Mouse (Mus musculus): Measurements from ENCODE around the gene St7l. TPM values are rescaled to one million over a fixed set of nuclear protein-coding genes. Genes with fewer than 3 reads are reported as not detected.

The St7l gene
- polyA plus RNA-seq, 1 experiment: not detected

GRCm38 (mm10) chr3:104954137-104954536, 90.3 kb downstream of the St7l start:
- Histone ChIP-seq H3K4me1 (ENCODE audit: control insufficient read depth, insufficient read depth, low read length) (peaks cover 2% of the 10 kb centered on the region; the same call in 1 of the 2 replicates), H3K27ac (ENCODE audit: insufficient read depth, low read depth, low read length) (no peak overlapping the region), H3K4me3 (ENCODE audit: insufficient read depth, low read depth, low read length) (no peak overlapping the region)
- TF ChIP-seq POLR2A (IDR thresholded peaks at IDR 0.05; ENCODE audit: insufficient read depth, low read depth, low read length): no peak
- no peak for TF ChIP-seq CTCF (IDR thresholded peaks at IDR 0.05; ENCODE audit: insufficient read depth, low read depth, low read length)
- 92% methylated on average over 3 of the region's 3 CpGs for WGBS

DNA sequence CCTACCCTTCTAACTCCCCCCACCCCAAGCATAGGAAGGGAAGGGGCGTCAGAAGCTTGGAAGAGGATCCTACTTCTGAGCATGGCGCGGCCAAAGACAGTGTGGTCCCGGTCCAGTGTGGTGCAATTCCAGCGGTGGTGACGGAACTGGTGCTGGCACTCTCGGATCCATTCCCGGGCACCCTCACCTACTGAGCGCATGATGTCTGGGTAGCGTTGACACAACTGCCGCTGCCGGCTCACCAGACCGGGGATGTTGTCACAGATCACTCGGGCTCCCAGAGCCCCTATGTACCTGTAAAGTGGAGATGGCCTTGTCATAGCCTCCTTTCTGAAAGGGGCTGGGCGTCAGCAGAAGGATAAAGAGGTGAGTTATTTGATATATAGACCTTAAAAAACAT, 90.7 kb downstream of the St7l start:
- WGBS: 97% methylated on average over 15 of the region's 15 CpGs
- H3K4me3 ChIP-seq (ENCODE audit: insufficient read depth, low read depth, low read length): no peak overlapping the region
- H3K27ac ChIP-seq (ENCODE audit: insufficient read depth, low read depth, low read length): no peak overlapping the region
- H3K4me1 ChIP-seq (ENCODE audit: control insufficient read depth, insufficient read depth, low read length): peaks cover 2% of the 10 kb centered on the region; the same call in 1 of the 2 replicates
- TF ChIP-seq CTCF (IDR thresholded peaks at IDR 0.05; ENCODE audit: insufficient read depth, low read depth, low read length) (no peak), POLR2A (IDR thresholded peaks at IDR 0.05; ENCODE audit: insufficient read depth, low read depth, low read length) (no peak)

GRCm38 (mm10) chr3:104956131-104956581, 92.4 kb downstream of the St7l start:
- WGBS: 77% methylated on average over 6 of the region's 6 CpGs
- Histone ChIP-seq H3K27ac (ENCODE audit: insufficient read depth, low read depth, low read length) (no peak overlapping the region), H3K4me1 (ENCODE audit: control insufficient read depth, insufficient read depth, low read length) (peaks cover 3% of the 10 kb centered on the region; the same call in 1 of the 2 replicates), H3K4me3 (ENCODE audit: insufficient read depth, low read depth, low read length) (no peak overlapping the region)
- TF ChIP-seq CTCF (IDR thresholded peaks at IDR 0.05; ENCODE audit: insufficient read depth, low read depth, low read length) (no peak), POLR2A (IDR thresholded peaks at IDR 0.05; ENCODE audit: insufficient read depth, low read depth, low read length) (no peak)

GRCm38 (mm10) chr3:104960026-104961000, 96.5 kb downstream of the St7l start:
- Histone ChIP-seq H3K27ac (ENCODE audit: insufficient read depth, low read depth, low read length) (no peak overlapping the region), H3K4me1 (ENCODE audit: control insufficient read depth, insufficient read depth, low read length) (peaks cover 14% of the 10 kb centered on the region), H3K4me3 (ENCODE audit: insufficient read depth, low read depth, low read length) (no peak overlapping the region)
- TF ChIP-seq POLR2A (IDR thresholded peaks at IDR 0.05; ENCODE audit: insufficient read depth, low read depth, low read length) (no peak), CTCF (IDR thresholded peaks at IDR 0.05; ENCODE audit: insufficient read depth, low read depth, low read length) (no peak)
- WGBS: 46% methylated on average over 19 of the region's 19 CpGs

DNA sequence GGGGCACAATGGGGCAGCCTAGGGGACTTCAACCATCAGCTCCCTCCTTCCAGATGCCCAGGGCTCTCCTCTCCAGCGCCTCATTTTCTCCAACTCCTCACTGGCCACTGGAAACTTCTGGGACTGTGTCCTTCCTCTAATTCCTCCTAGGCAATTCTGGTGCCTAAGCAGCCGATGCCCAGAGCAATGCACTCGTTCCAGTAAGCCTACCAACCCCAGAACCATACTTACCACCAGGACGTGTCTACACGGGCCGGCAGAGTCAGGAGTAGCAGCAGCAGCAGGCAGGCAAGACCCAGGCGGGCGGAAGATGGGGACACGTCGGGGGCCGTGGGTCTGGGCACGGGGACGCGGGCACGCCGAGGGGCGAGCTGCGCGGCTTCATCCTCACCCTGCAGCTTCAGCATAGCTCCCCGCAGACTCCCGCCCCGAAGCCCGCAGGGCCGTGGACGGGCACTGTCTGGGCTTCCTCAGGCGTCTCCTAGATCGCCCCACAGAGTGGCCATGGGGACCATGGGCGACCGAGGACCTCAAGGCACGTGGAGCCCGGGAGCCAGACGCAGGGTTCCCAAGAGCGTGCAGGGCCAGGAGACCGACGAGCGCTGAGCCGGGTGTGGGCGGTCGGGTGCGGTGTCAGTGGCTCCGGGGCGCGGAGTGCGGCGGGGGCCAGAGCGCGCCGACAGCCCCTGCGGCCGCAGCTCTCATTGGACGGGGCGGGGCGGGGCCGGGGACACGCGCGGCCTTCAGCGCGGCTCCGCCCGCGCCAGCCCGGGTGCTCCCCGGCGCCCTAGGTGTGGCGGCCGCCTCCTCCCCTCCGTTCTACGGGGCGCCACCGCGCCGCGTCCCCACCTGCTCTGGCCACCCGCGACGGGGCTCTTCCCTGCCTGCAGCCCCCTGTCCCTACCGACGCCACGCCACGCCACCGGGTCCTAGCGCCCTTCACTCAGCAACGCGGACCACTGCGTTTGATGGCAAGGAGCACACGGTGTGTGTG, 97.6 kb downstream of the St7l start, which contains the start of gene Wnt2b:
Gene Wnt2b, minus strand, starts transcription at position 856 of the 994 bp plus-strand sequence.
- WGBS: under 1% methylated on average over 85 of the region's 87 CpGs
- H3K4me3 ChIP-seq (ENCODE audit: insufficient read depth, low read depth, low read length): peak within 1 kb of the TSS; percentile 40
- H3K27ac ChIP-seq (ENCODE audit: insufficient read depth, low read depth, low read length): no peak within 1 kb of the TSS
- TF ChIP-seq POLR2A (IDR thresholded peaks at IDR 0.05; ENCODE audit: insufficient read depth, low read depth, low read length) (no peak), CTCF (IDR thresholded peaks at IDR 0.05; ENCODE audit: insufficient read depth, low read depth, low read length) (no peak)
- peaks cover 14% of the 10 kb centered on the region for H3K4me1 ChIP-seq (ENCODE audit: control insufficient read depth, insufficient read depth, low read length)

DNA sequence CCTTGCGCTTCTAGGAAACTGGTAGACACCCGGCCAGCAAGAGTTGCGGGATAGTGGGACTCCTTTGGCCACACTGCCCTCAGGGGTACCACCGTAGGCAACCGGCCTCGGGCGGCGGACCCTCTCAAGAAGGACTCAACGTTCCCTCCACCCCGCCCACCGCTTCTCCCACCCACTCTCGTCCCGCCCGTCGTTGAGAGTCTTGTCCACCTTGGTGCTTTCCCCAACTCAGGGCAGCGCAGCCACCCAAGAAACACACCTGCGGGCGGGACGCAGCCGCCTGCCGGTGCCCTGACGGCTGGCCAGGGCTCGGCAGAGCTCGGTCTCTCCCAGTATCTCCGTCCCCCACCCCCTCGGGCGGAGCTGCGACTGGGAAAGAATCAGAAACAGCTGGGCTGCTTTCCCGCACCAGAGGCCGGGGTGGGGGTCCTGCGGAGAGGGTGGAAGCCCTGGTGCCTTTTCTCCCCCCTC, 98.4 kb downstream of the St7l start:
- TF ChIP-seq CTCF (IDR thresholded peaks at IDR 0.05; ENCODE audit: insufficient read depth, low read depth, low read length) (no peak), POLR2A (IDR thresholded peaks at IDR 0.05; ENCODE audit: insufficient read depth, low read depth, low read length) (no peak)
- WGBS: 1% methylated on average over 31 of the region's 31 CpGs
- Histone ChIP-seq H3K4me3 (ENCODE audit: insufficient read depth, low read depth, low read length) (peak overlapping the region; percentile 40), H3K27ac (ENCODE audit: insufficient read depth, low read depth, low read length) (no peak overlapping the region), H3K4me1 (ENCODE audit: control insufficient read depth, insufficient read depth, low read length) (peaks cover 14% of the 10 kb centered on the region)

- WGBS: 21% methylated on average over 5 of the region's 5 CpGs
- Histone ChIP-seq H3K27ac (ENCODE audit: insufficient read depth, low read depth, low read length) (no peak overlapping the region), H3K4me1 (ENCODE audit: control insufficient read depth, insufficient read depth, low read length) (peaks cover 17% of the 10 kb centered on the region), H3K4me3 (ENCODE audit: insufficient read depth, low read depth, low read length) (no peak overlapping the region)
- no peak for TF ChIP-seq POLR2A (IDR thresholded peaks at IDR 0.05; ENCODE audit: insufficient read depth, low read depth, low read length)
- no peak for TF ChIP-seq CTCF (IDR thresholded peaks at IDR 0.05; ENCODE audit: insufficient read depth, low read depth, low read length)
These were observed 99.1 kb downstream of the St7l start for GRCm38 (mm10) chr3:104962866-104963265.
